Mouse (Mus musculus): ENCODE data around the gene Dnmt3l. TPM values are rescaled to one million over a fixed set of nuclear protein-coding genes. Genes with fewer than 3 reads are reported as not detected.

Dnmt3l gene
- polyA plus RNA-seq, 1 experiment = not detected

GRCm38 (mm10) chr10:78078276-78078675 lies 36.5 kb downstream of the Dnmt3l start:
- TF ChIP-seq FLI1 (IDR thresholded peaks at IDR 0.05; ENCODE audit: low read length) (no peak), GATA1 (IDR thresholded peaks at IDR 0.05; ENCODE audit: borderline replicate concordance, low read length) (no peak)
- H3K4me1 ChIP-seq = peaks cover 28% of the 10 kb centered on the region
- H3K27me3 ChIP-seq (replicated peaks) = peaks cover 90% of the 10 kb centered on the region
- no peaks in the 10 kb centered on the region for H3K36me3 ChIP-seq (replicated peaks; ENCODE audit: low read length)
- no peak overlapping the region for H3K4me3 ChIP-seq (replicated peaks)
- peaks cover 18% of the 10 kb centered on the region for H3K9me3 ChIP-seq

DNA sequence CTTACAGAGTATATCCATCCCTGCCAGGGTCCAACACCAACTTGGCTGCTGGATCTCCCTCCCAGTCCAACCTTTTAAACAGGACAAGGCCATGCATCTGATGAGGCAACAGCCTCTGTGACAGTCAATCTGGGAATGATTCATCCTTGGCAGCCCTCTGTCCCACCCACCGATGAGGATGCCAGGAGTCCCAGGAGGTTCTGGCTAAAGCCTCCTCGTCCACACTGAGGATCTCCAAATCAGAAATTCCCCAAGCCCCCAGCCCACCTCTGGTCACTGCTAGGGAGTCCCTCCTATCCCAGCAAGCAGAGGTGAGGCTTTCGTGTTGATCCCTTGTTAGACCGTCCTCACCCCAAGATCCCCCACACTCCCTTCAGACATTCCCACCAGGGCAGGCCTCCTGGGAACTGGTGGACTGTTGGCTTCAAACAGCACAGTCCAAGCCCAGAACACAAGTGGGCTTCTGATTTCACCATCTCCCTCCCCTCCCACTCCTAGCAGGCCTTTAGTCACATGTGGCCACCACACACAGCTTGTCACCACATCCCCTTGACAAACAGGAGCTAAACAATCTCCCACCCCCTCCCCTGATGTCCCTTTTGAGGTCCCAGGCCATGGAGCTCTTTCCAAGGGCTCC lies 38.3 kb downstream of the Dnmt3l start:
- TF ChIP-seq FLI1 (IDR thresholded peaks at IDR 0.05; ENCODE audit: low read length) (no peak), GATA1 (IDR thresholded peaks at IDR 0.05; ENCODE audit: borderline replicate concordance, low read length) (no peak)
- Histone ChIP-seq H3K4me1 (peaks cover 13% of the 10 kb centered on the region), H3K27me3 (replicated peaks) (peaks cover 89% of the 10 kb centered on the region), H3K4me3 (replicated peaks) (no peak overlapping the region), H3K9me3 (peaks cover 18% of the 10 kb centered on the region), H3K36me3 (replicated peaks; ENCODE audit: low read length) (no peaks in the 10 kb centered on the region)

DNA sequence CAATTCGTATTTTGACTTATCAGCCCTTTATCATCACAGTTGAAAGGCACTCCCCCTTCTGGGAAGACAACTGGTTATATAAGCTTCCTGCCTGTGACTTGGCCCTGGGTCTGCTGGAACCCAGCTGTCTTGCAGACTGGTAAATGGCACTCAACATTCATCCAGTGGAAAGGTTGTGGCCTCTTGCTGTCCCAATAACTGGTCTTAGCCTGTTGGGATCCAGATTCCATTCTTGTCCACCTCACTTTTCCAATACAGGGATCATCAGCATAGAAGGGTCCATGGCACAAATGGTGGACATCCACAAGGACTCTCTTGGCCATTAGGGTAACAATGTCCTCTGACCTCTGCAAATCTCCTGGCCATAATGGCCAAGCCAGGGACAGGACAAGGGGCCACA lies 42.3 kb downstream of the Dnmt3l start:
- Histone ChIP-seq H3K27me3 (replicated peaks) (peaks cover 85% of the 10 kb centered on the region), H3K36me3 (replicated peaks; ENCODE audit: low read length) (no peaks in the 10 kb centered on the region), H3K9me3 (no peaks in the 10 kb centered on the region), H3K4me3 (replicated peaks) (no peak overlapping the region), H3K4me1 (peaks cover 14% of the 10 kb centered on the region)
- TF ChIP-seq GATA1 (IDR thresholded peaks at IDR 0.05; ENCODE audit: borderline replicate concordance, low read length) = no peak
- TF ChIP-seq FLI1 (IDR thresholded peaks at IDR 0.05; ENCODE audit: low read length) = no peak

DNA sequence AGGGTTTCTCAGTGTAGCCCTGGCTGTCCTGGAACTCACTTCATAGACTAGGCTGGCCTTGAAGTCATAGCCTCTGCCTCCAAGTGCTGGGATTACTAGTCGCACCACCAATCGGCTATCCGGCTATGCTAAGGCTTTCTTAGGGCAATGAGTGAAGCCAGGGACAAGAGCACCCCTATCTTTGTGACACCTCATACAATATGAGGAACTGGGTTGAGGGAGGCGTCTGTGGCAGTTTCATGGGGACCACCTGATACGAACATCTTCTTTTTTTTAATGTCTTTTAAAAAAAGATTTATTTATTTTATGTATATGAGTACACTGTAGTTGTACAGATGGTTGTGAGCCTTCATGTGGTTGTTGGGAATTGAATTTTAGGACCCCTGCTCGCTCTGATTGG lies 44.0 kb downstream of the Dnmt3l start:
- Histone ChIP-seq H3K4me3 (replicated peaks) (no peak overlapping the region), H3K9me3 (no peaks in the 10 kb centered on the region), H3K4me1 (peaks cover 18% of the 10 kb centered on the region), H3K36me3 (replicated peaks; ENCODE audit: low read length) (no peaks in the 10 kb centered on the region), H3K27me3 (replicated peaks) (peaks cover 80% of the 10 kb centered on the region)
- TF ChIP-seq FLI1 (IDR thresholded peaks at IDR 0.05; ENCODE audit: low read length) (no peak), GATA1 (IDR thresholded peaks at IDR 0.05; ENCODE audit: borderline replicate concordance, low read length) (no peak)

DNA sequence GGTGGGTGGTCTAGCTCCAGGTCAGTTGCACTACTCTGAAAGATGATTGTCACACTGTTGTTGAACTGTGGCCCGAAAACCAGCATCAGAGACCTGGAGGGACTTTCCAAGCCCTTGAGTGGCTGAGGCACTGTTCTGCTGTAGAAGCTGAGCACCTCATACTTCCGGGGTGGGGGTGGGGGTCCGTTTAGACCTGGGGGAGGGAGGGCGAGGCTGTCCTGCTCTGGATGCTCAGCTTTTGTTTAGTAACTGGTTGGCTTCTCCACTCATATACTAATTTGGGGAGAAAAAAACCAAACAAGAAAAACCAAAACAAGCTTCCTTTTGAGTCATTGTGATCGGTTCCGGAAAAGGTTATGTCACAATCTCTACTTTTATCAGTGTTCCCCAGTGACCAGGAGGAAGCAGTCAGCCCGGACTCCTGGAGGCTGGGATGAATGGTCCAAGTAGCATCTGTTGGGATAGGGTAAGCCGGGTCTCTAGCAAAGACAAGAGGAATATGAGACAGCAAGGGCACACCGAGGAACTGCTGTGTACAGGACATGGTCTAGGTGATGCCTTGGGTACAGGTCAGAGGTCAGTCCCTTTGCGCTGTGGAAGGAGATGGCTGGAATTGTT lies 44.8 kb downstream of the Dnmt3l start:
- peaks cover 85% of the 10 kb centered on the region for H3K27me3 ChIP-seq (replicated peaks)
- H3K36me3 ChIP-seq (replicated peaks; ENCODE audit: low read length) = no peaks in the 10 kb centered on the region
- no peak for TF ChIP-seq FLI1 (IDR thresholded peaks at IDR 0.05; ENCODE audit: low read length)
- no peak for TF ChIP-seq GATA1 (IDR thresholded peaks at IDR 0.05; ENCODE audit: borderline replicate concordance, low read length)
- peak overlapping the region; percentile 69 for H3K4me3 ChIP-seq (replicated peaks)
- H3K9me3 ChIP-seq = no peaks in the 10 kb centered on the region
- H3K4me1 ChIP-seq = peaks cover 18% of the 10 kb centered on the region

- TF ChIP-seq GATA1 (IDR thresholded peaks at IDR 0.05; ENCODE audit: borderline replicate concordance, low read length) (no peak), FLI1 (IDR thresholded peaks at IDR 0.05; ENCODE audit: low read length) (no peak)
- H3K9me3 ChIP-seq = no peaks in the 10 kb centered on the region
- H3K36me3 ChIP-seq (replicated peaks; ENCODE audit: low read length) = no peaks in the 10 kb centered on the region
- H3K27me3 ChIP-seq (replicated peaks) = peaks cover 86% of the 10 kb centered on the region
- H3K4me3 ChIP-seq (replicated peaks) = no peak overlapping the region
- H3K4me1 ChIP-seq = peaks cover 18% of the 10 kb centered on the region
Measured at GRCm38 (mm10) chr10:78087101-78087511, 45.4 kb downstream of the Dnmt3l start.

DNA sequence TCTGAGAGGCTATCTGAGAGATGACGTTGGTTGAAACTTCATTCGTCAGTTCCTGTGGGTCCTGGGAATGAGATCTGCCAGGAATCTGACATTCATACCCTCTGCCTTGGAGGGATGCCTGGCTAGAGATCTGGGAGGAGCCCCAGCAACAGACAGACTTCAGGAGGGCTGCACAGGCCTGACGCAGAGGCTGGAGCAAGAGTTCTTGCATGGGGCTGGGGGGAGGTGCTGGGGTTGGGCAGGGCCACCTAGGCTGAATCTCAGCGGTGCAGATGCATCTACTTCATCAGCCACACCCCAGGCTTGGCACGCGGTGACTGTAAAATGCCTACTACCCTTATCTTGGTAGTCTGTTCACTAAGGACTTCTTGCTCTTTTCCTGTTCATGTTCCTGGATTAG lies 48.5 kb downstream of the Dnmt3l start:
- no peak overlapping the region for H3K4me3 ChIP-seq (replicated peaks)
- no peaks in the 10 kb centered on the region for H3K9me3 ChIP-seq
- peaks cover 23% of the 10 kb centered on the region for H3K4me1 ChIP-seq
- H3K36me3 ChIP-seq (replicated peaks; ENCODE audit: low read length) = no peaks in the 10 kb centered on the region
- TF ChIP-seq GATA1 (IDR thresholded peaks at IDR 0.05; ENCODE audit: borderline replicate concordance, low read length) (no peak), FLI1 (IDR thresholded peaks at IDR 0.05; ENCODE audit: low read length) (no peak)
- peaks cover 77% of the 10 kb centered on the region for H3K27me3 ChIP-seq (replicated peaks)

DNA sequence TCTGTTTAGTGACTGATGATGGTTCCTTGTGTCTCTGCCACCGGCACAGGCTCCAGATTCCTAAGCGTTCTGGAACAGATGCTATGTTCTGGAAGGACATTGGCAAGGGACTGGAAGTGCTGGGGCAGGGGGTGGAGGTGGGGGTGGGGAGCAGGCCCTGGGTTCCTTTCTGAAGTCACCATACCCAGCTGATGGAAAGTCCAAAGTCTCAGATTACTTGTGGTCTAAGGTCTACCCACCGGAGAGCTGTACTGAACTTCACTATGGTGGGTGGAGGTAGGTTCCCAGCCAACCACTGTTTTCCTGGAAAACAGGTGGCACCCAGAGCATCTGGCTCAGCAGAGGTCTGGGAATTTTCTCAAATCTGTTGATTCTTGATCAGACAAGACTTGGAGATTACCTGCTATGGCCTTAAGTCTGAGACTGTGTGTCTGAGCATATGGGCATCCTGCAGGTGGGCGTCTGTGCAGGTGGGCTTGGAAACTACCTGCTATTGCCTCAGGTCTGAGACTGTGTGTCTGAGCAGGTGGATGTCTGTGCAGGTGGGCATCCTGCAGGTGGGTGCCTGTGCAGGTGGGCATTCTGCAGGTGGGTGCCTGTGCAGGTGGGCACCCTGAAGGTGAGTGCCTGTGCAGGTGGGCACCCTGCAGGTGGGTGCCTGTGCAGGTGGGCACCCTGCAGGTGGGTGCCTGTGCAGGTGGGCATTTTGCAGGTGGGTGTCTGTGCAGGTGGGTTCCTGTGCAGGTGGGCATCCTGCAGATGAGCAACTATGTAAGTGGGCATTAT lies 49.2 kb downstream of the Dnmt3l start:
- no peak for TF ChIP-seq FLI1 (IDR thresholded peaks at IDR 0.05; ENCODE audit: low read length)
- no peak for TF ChIP-seq GATA1 (IDR thresholded peaks at IDR 0.05; ENCODE audit: borderline replicate concordance, low read length)
- Histone ChIP-seq H3K4me3 (replicated peaks) (no peak overlapping the region), H3K27me3 (replicated peaks) (peaks cover 74% of the 10 kb centered on the region), H3K9me3 (peaks cover 3% of the 10 kb centered on the region), H3K4me1 (peaks cover 26% of the 10 kb centered on the region), H3K36me3 (replicated peaks; ENCODE audit: low read length) (no peaks in the 10 kb centered on the region)

DNA sequence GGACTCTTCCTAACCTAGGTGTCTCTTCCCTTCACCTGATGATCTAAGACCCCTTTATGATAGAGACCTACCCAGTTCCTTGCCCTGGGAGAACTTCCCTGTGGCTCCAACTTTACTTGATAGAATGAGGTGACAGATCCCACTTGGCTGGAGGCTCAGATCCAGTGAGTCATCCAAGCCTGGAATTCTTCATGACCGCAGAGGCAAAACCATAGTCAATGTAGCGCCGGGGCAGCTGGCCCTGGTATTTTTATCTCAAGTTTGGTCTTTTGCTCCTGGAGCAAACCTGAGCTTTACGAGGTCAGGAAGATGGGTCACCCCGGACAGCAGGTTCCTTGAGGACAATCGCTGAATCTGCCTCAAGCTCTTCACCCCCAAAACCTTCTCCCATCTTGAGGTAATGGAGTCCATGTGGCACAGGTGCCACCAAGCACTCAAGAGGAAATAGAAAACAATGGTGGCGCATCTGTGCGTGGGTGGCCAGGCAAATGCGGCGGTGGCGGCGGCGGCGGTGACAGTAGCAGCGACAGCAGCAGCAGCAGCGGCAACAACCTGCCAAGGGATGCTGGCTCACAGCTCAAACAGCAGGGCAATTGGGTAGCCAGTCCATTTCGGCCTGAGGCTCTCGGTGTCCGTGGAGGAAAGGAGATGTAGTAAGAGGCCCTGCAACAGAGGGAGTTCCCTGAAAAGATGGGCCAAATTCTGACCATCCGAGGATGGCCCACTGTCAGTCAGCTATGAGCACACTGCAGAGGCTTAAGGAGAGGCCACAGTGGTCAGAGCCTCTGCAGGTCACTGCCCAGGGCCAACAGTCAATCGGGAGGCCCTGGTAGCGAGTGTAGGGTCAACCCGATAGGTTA lies 50.3 kb downstream of the Dnmt3l start:
- H3K36me3 ChIP-seq (replicated peaks; ENCODE audit: low read length) = no peaks in the 10 kb centered on the region
- H3K27me3 ChIP-seq (replicated peaks) = peaks cover 74% of the 10 kb centered on the region
- H3K9me3 ChIP-seq = peaks cover 14% of the 10 kb centered on the region
- no peak overlapping the region for H3K4me3 ChIP-seq (replicated peaks)
- TF ChIP-seq FLI1 (IDR thresholded peaks at IDR 0.05; ENCODE audit: low read length) = no peak
- no peak for TF ChIP-seq GATA1 (IDR thresholded peaks at IDR 0.05; ENCODE audit: borderline replicate concordance, low read length)
- H3K4me1 ChIP-seq = peaks cover 25% of the 10 kb centered on the region

All from megakaryocyte, embryonic 14.5 days (primary cell).